Mouse (Mus musculus) small intestine, adult 2 months (tissue): ENCODE measurements around the gene Cchcr1. TPM values are rescaled to one million over a fixed set of nuclear protein-coding genes. Genes with fewer than 3 reads are reported as not detected.
"Not testable (repeated sequence)": the region's sequence is repeated elsewhere in the genome, so short reads cannot be mapped to it uniquely, and the experiment has no call there.

ENCODE experiments used
- H3K27ac ChIP-seq: fragments of 200-500 bp; 2 replicates; pipeline ENCODE4 v1.5.1; 2012; ENCODE audit warnings: low read depth, low read length, control low read depth, inconsistent platforms; ENCODE audit not compliant: insufficient read depth
- H3K27me3 ChIP-seq: fragments of 200-500 bp; 2 replicates; pipeline ENCODE4 v1.6.1; 2012; ENCODE audit warnings: mild to moderate bottlenecking, moderate library complexity, low read length, inconsistent platforms; ENCODE audit not compliant: control insufficient read depth, insufficient read depth
- H3K36me3 ChIP-seq: fragments of 200-500 bp; 2 replicates; pipeline ENCODE4 v1.6.1; 2012; ENCODE audit warnings: mild to moderate bottlenecking, low read length, control low read depth, inconsistent platforms; ENCODE audit not compliant: control insufficient read depth, insufficient read depth
- H3K4me1 ChIP-seq: fragments of 200-500 bp; 2 replicates; pipeline ENCODE4 v1.6.1; 2012; ENCODE audit warnings: low read length, inconsistent platforms, mixed read lengths; ENCODE audit not compliant: control insufficient read depth, insufficient read depth, insufficient read length
- H3K4me3 ChIP-seq: fragments of 200-500 bp; 2 replicates; pipeline ENCODE4 v1.5.1; 2012; ENCODE audit warnings: low read depth, mild to moderate bottlenecking, control low read depth, inconsistent platforms, low read length, moderate library complexity
- CTCF ChIP-seq: fragments of 200-500 bp; IDR thresholded peaks from 2 replicates; pipeline ENCODE4 v1.5.1; 2012; ENCODE audit warnings: low read depth, mild to moderate bottlenecking, control low read depth, inconsistent platforms, low read length, moderate library complexity, mixed read lengths; ENCODE audit not compliant: insufficient replicate concordance, insufficient read length; ENCODE audit errors: extremely low read depth
- POLR2A ChIP-seq: fragments of 200-500 bp; IDR thresholded peaks from 2 replicates; pipeline ENCODE4 v1.6.1; 2012; ENCODE audit warnings: low read depth, mild to moderate bottlenecking, control low read depth, inconsistent platforms, low read length, moderate library complexity
- WGBS: fragments of 180-500 bp; shearing (Covaris S2); methylation state at CpG from one replicate; pipeline ENCODE4 v1.1.7; 2018; 5-methylcytosine and 5-hydroxymethylcytosine counted together
- polyA plus RNA-seq: library from polyadenylated mRNA; depleted of rRNA; stranded (reverse); fragments of >200 nt; gene quantifications from 2 replicates; pipeline ENCODE4 v1.2.3, GENCODE M21; 2012

Gene Cchcr1
- polyA plus RNA-seq, 1 experiment: 3.5 TPM

GRCm38 (mm10) chr17:35506881-35507280 lies 10.0 kb upstream of the Cchcr1 start:
- H3K36me3 ChIP-seq: no peaks in the 10 kb centered on the region
- TF ChIP-seq CTCF (no peak), POLR2A (no peak)
- no peaks in the 10 kb centered on the region for H3K4me1 ChIP-seq
- no peak overlapping the region for H3K4me3 ChIP-seq
- H3K27me3 ChIP-seq: no peaks in the 10 kb centered on the region; the same call in 1 of the 2 replicates
- 18% methylated on average over 10 of the region's 10 CpGs for WGBS
- H3K27ac ChIP-seq: no peak overlapping the region

DNA sequence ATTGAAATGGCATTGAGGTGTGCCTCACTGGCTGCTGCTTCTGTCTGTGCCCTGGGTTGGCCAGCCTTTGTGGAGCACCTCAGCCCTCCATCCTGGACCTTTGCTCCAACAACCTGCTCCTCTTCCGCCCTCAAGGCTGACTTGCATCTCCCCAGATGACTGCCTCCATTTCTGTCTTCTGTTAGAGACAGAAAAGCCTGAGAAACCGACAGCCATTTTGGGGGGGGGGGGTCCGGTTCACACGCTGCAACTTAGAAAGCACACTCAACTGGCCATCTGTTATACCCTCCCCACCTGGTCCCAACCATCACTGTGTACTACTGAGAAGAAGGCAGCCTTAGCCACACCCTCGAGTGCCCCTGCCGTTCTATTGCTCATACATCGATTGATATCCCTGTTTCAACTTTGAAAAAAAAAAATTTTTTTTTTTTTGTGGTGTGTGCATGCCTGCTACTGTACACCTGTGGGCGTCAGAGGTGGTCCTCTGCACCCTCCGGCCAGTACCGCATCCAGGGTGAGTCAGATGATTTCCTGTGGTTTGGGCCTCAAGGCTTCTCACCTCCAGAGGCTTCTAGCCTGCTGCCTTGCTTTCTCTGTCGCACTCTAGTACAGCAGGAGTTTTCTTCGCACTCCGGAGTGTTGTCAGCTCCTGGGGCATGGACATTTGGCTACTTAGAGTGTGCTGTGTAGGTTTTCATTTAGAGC lies 9.2 kb upstream of the Cchcr1 start:
- H3K27ac ChIP-seq: no peak overlapping the region
- no peaks in the 10 kb centered on the region; the same call in 1 of the 2 replicates for H3K27me3 ChIP-seq
- no peaks in the 10 kb centered on the region for H3K36me3 ChIP-seq
- H3K4me3 ChIP-seq: no peak overlapping the region
- WGBS: 53% methylated on average over 13 of the region's 13 CpGs
- no peaks in the 10 kb centered on the region for H3K4me1 ChIP-seq
- TF ChIP-seq CTCF (no peak), POLR2A (no peak)

DNA sequence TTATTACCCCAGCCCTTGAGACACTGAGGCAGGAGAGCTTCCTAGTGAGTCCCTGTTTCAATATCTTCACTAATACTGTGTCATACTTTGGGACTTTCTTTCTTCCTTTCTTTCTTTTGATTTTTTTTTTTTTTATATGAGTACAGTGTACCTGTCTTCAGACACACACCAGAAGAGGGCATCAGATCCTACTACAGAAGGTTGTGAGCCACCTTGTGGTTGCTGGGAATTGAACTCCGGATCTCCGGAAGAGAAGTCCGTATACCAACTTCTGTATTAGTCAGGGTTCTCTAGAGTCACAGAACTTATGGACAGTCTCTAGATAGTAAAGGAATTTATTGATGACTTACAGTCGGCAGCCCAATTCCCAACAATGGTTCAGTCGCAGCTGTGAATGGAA lies 8.6 kb upstream of the Cchcr1 start:
- not testable (repeated sequence) for H3K4me1 ChIP-seq, H3K27me3 ChIP-seq, H3K27ac ChIP-seq, H3K36me3 ChIP-seq, H3K4me3 ChIP-seq
- WGBS: 64% methylated on average over 5 of the region's 5 CpGs

DNA sequence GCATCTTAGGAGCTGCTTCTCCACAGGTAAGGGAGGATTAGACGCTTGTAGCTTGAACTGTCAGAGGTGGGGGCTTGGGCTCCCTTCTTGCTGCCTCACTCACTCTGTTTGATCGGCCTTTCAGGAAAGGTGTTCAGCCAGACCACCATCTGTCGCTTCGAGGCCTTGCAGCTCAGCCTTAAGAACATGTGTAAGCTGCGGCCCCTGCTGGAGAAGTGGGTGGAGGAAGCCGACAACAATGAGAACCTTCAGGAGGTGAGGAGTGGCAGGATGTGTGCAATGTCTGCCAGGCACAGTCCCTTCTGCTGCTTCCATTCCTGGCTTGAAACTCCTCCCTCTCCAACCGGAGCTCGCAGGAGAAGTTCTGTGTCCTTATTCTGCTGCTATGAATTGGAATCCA lies 7.6 kb upstream of the Cchcr1 start:
- Histone ChIP-seq H3K4me3 (no peak overlapping the region), H3K27ac (no peak overlapping the region), H3K36me3 (no peaks in the 10 kb centered on the region), H3K27me3 (no peaks in the 10 kb centered on the region; the same call in 1 of the 2 replicates), H3K4me1 (no peaks in the 10 kb centered on the region)
- TF ChIP-seq CTCF (peak; percentile 30; the same call in 1 of the 2 replicates), POLR2A (no peak)
- 15% methylated on average over 8 of the region's 8 CpGs for WGBS

DNA sequence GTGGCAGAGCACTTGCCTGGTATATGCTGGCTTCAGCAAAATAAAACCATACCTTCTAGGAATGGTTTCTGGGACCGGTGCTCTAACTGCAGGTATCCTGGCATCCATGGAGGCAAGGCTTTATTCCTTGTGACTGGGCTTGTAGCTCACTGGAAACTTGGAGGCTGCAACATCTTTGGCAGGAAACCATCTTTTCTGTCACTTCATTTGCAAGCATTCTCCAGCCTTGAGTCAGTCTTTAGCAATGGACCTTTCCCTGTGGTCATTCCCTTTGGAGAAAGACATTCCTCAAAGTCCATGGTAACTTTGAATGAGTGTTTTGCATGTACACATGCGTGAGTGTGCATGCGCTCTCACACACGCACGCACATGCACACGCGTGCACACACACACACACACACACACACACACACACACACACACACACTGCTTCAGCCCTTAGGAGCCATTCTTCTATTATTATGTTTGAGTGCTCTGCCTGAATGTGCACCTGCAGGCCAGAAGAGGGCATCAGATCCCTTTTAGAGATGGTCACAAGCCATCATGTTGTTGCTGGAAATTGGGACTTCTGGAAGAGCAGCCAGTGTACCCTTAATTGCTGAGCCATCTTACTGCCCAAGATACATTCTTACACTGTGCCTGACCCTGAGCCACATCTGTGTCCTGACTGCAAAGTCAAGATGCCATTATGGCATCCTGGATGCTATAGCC lies 3.8 kb upstream of the Cchcr1 start:
- Histone ChIP-seq H3K4me3 (no peak overlapping the region), H3K36me3 (no peaks in the 10 kb centered on the region), H3K27me3 (no peaks in the 10 kb centered on the region; the same call in 1 of the 2 replicates), H3K27ac (no peak overlapping the region), H3K4me1 (peaks cover 7% of the 10 kb centered on the region)
- no peak for TF ChIP-seq CTCF
- no peak for TF ChIP-seq POLR2A
- 93% methylated on average over 7 of the region's 7 CpGs for WGBS

GRCm38 (mm10) chr17:35513886-35514285 lies 3.0 kb upstream of the Cchcr1 start:
- no peak overlapping the region for H3K4me3 ChIP-seq
- no peaks in the 10 kb centered on the region for H3K36me3 ChIP-seq
- 16% methylated on average over 2 of the region's 2 CpGs for WGBS
- TF ChIP-seq POLR2A: no peak
- TF ChIP-seq CTCF: peak; percentile 67; the same call in 1 of the 2 replicates
- no peaks in the 10 kb centered on the region; the same call in 1 of the 2 replicates for H3K27me3 ChIP-seq
- no peak overlapping the region for H3K27ac ChIP-seq
- H3K4me1 ChIP-seq: peaks cover 7% of the 10 kb centered on the region

- Histone ChIP-seq H3K4me1 (peaks cover 7% of the 10 kb centered on the region), H3K27me3 (no peaks in the 10 kb centered on the region), H3K36me3 (no peaks in the 10 kb centered on the region), H3K4me3 (no peak overlapping the region), H3K27ac (no peak overlapping the region)
- WGBS: 60% methylated on average over 6 of the region's 6 CpGs
- TF ChIP-seq POLR2A (no peak), CTCF (no peak)
Measured at GRCm38 (mm10) chr17:35514756-35515155, 2.1 kb upstream of the Cchcr1 start.
